In genomic region chr1:132329656-132330055, GRCm38 (mm10) we compare ENCODE assay signal across 14 mouse cellular contexts.
"Had no signal": no experiment of that assay in that cellular context is flagged by ENCODE, and none has a peak within 500 bp of the region (broad histone marks: within the 10 kb centered on the region; RNA-seq: fewer than 3 reads in every experiment).

No protein-coding gene starts in this region.

- H3K9me3 ChIP-seq: limb, embryonic 13.5 days; liver, embryonic 15.5 days; neural tube, embryonic 15.5 days had no signal

- H3K4me3 ChIP-seq: limb, embryonic 13.5 days; liver, embryonic 15.5 days; myocyte; neural tube, embryonic 15.5 days had no signal

- DNase-seq: kidney, adult 18-20 months; layer of hippocampus, postnatal 36 days; lung, embryonic 14.5 days; lung, postnatal 10 days; lung, postnatal 4 days; right cerebral cortex, adult 18-20 months; right cerebral cortex, postnatal 25 days; thymus, postnatal 4 days had no signal

- H3K9ac ChIP-seq: limb, embryonic 13.5 days; liver, embryonic 15.5 days; lung, embryonic 14.5 days; neural tube, embryonic 15.5 days had no signal

- H3K27me3 ChIP-seq: limb, embryonic 13.5 days; liver, embryonic 15.5 days; neural tube, embryonic 15.5 days had no signal

- H3K36me3 ChIP-seq: limb, embryonic 13.5 days had no signal

- H3K4me2 ChIP-seq: limb, embryonic 13.5 days; liver, embryonic 11.5 days; liver, embryonic 15.5 days; lung, embryonic 14.5 days; neural tube, embryonic 15.5 days had no signal

- H3K27ac ChIP-seq: limb, embryonic 13.5 days; liver, embryonic 15.5 days; neural tube, embryonic 15.5 days; stomach, postnatal 0 days had no signal
